Mouse (Mus musculus): ENCODE measurements around the gene Gm45717. TPM values are rescaled to one million over a fixed set of nuclear protein-coding genes. Genes with fewer than 3 reads are reported as not detected.
"Not testable (repeated sequence)": the region's sequence is repeated elsewhere in the genome, so short reads cannot be mapped to it uniquely, and the experiment has no call there.

Gm45717 gene
- not detected for total RNA-seq (2021)

DNA sequence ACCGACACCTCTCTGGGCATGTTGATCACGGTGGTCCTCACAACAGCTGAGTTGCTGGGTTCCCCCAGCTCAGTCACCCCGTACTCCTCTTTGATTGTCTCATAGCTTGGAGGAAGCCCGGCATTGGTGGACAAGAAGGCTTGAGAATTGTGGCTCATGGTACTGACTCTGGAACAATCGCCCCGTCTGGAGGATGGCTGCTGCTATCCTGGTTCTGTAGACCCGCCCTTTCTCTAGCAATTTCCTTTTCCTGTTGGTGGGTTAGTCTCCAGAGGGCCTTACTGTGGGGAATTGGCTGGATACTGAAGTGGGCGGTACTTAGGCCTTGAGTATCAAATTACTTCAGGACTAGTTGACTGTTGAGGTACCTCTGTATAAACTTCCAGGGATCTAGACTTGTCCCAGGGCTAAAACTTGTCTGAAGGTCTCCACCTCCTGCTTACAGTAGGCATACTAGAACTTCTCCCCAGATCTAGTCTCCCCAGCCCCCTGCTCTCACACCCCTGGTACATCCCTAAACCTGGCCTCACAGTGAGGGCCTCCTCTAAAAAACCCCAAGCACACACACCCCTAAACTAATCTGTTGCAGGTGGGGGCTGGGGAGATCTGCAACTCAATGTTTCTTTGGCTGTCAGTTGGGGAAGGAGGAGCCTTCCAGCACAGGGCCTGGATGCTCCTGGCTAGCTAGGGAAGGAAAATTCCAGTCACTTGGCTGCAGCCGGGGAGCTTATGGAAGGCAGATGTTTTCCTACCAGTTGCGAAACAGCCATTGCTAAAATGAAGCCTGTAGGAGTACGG is at the start of gene Gm45717, which contains the start of gene Ifitm2:
TSS of gene Gm45717 (minus strand) at position 180 of the 798 bp plus-strand sequence.
TSS of gene Ifitm2 (minus strand) at position 230 of the 798 bp plus-strand sequence.
- DNase-seq, result no peak

DNA sequence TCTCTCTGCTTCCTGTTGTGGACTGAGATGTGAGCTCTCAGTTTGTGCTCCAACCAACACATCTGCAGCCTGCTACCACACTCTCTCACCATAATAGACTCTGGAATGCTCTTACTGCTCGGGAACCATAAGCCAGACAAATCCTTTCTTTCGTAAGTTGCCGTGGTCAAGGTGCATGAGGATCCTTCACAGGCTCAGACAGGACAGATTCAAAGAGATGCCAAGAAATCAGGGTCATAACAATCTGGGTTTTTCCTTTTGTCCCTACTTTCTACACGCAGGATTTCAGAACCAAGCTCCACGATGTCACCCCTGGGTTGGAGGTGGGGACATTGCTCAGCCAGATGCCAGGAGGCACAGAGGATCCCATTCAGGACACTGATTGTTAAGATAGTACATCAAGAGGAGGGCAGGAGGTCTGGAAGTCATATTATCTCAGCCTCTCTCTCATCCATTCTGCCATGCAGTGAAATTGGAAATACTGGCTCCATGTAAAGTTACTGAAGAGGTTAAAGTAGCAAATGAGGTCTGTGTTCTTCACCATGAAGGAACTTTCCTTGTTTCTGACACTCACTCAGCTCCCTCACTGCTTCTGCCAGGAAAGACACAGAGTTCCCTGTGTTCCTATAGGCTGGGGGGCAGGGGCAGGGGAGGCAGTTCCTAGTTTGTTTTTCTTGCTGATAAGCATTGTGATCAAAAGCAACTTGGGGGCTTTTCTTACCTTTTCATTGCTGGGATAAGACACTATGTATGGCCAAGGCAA is 47.7 kb upstream of the Gm45717 start:
- DNase-seq, result no peak

DNA sequence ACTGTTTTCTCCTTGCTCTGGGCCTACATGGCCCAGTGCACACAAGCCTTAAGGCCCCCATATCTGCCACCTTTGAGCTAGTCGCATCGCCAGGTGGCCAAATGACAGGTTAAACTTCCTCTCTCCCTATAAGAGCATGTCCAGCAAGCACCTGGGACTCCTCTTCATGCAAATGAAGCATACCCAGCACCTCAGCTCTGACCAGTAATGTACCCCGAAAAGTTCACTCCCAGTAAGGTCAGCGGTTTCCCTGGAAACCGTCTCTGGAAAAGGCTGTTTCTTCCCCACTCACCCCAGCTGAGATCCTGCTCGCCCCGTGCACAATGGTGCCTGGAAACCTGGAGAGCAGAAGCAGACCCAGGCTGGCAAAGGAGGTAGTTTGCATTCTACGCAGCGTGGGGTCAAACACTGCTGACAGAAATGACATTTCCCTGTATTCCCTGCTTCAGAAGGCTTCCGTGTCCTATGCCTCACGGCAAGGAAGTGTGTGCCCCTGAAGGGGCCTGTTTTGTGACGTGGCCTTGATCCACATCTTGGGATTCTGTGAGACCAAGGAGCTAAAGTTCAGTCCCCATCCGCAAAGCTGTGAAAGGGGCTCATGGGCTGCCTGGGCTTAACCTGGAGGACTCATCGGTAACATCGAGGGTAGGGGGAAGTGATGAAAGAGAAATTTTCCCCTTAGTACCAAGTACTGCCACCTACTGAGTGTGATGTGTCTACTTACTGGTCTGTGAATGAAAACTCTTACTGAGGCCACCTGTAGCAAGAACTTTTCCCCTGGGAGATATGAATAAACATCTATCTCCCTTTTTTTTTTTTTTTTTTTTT is 45.4 kb upstream of the Gm45717 start:
- no peak for DNase-seq

DNA sequence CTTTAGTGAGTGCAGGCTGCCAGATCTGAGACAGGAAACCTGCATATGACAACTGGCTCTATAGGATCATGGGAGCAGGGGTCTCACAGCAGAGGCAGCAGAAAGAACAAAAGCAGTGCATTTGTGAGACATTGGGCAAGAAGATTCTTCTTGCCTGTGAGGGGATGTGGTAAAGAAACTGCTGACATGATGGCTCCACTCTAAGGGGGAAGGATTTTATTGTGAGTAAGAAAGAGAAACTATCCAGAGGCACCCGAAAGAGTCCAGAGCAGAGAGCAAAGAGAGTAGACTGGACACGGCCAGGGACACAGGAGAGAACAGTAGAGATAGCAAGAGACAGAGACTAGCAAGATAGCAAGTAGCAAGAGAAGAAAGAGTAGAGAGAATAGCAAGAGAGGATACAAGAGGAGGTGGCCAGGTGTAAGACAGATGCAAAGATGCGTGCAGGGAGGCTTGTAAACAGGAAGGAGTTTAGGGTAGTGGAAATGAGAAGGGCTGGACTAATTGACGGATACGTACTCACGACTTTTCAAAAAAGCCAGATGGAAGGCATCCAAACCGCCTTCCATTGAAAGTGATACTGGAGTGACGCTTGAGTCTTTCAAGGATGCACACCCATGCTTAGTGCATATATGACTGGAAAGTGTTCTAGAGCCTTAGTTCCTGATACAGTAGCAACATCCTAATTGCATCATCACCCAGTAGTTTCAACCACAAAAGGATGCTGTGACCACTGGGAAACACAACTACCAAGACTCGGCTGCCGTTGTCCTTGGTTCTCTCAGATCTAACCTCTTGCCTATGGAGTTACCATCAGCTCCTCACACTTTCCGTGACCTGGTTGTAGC is 43.3 kb upstream of the Gm45717 start:
- no peak for DNase-seq

DNA sequence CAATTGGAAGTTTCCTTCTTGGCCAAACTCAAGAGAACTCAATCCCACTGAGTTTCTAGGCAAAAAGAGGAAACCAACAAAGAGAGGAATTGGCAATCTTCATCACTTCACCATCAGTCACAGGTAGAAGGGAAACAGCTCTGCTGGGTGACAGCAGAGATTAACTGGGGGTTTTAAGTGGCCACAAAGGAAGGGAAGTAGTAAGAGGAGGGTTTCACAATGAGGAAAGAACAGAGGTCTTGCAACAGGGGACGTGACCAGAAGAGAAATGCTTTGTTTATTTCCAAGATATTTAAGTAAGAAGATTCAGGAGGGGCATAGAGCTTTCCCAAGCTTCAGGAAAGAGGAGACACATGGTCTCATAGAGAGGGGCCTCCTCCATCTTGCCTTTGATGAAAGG is 42.1 kb upstream of the Gm45717 start:
- no peak for DNase-seq

DNA sequence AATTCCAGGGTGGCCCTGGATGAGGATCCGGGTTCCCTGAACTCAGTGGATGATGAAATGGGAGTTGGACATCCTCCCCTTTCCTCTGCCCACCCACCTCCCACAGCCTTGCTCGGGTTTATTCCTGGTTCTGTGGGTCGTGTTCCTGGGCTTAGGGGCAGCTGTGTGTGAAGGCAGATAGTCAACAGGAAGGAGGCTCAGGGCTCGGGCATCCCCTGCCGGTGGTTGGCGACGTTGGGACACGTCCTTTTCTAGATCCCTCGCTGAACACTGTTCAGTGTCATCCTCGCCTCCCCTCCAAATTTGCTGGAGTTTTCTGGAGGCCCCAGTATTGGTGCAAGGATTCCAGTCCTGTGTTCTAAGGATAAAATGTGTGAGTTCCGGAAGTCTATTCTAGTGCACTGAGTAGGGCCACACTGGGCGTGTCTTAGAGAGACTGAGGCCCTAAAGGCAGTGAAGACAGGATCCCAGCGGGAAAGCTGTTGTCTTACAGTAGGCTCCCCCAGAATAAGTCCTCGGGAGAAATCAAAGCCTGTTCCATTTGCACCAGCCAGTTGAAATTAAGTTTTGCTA is 35.5 kb upstream of the Gm45717 start:
- no peak for DNase-seq

DNA sequence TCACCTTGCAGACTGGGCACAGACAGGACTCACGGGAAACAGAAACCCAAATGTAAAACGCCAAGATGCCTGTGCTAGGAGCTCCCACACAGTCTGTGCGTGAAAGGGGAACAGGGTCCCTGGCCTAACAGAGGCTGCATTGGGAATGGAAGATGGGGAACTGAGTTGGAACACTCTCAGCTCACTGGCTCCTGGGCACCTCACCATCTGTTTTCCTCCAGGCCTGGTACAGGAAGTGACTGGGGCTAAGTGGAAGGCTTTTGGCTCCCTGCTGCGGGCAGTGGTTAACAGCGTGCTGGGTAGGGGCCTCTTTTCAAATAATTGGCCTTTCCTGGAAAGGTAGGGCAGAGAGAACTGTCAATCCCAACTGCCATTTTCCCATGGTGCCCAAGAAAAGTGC is 34.9 kb upstream of the Gm45717 start:
- DNase-seq, result no peak

DNA sequence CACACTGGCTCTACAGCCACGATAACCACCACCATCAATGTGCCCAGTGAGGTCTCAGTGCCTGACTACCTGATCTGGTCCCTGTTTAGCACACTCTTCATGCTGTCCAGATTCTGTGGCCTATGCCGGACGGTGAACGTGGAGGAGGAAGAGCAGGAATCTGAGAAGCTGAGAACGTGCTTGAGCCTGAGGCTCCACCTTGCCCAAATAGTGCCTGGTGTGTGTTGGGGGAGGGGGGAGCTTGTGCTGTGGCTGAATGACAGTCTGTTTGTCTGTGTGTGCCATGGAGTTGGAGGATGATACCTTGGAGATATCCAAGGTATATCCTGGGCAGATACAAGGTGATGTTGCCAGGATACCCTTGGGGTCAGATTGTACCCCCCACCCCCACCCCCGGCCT is 34.4 kb upstream of the Gm45717 start:
- no peak for DNase-seq

DNA sequence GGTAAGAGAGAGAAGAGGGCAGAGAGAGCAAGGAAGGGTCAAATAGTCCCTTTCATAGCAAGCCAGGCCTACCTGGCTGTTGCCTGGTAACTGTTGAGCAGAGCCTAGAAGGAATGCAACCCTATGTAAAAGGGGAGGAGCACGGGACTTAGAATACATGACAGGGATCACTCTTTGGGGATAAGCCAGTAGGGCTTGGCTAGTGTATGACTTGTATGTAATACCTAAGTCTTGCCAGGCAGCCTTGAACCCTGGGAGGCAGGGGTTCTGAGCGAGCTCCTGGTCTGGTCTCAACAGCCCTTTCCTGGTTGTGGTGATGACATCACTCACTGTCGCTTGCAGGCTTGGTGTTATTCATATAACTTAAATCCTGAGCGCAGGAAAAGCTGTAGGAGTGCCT is 33.3 kb upstream of the Gm45717 start:
- no peak for DNase-seq

DNA sequence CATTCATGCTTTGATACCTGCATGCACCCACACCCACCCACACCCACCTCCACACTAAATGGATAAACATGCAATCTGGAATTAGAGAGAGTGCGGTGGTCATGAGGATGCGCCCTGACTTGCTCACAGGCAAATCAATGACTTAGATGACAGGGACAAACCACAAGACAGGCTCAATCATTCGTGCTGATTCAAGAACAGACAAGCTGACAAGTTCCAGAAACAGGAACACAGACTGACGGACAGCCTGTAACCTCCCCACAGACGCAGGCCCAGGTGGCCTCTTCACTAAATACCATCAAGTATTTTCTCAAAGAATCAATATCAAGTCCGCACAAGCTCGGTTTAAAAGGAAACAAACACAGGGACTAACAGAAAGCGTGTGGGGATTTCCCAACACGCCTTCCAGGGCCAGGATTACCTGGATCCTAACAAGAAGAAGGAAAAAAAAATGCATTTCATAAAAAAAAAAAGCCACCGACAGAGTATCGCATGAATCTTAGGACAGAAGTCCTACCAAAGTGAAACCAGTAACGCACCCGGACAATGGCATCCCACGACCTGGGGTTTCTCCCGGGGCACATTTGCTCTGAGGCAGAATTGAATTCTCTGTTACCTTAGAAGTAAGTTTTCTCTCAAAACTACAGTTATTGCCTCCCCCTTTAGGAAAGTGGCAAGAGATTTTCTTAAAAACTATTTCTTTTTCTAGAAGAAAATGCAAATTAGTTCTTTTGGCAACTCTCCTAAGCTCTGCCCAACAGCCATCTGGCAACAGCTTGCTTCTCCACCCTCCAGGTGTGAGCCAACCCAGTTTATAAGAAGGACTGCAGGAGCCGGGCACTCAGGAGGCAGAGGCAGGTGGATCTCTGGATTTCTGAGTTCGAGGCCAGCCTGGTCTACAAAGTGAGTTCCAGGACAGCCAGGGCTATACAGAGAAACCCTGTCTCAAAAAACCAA is 31.7 kb upstream of the Gm45717 start:
- DNase-seq, result no peak

DNA sequence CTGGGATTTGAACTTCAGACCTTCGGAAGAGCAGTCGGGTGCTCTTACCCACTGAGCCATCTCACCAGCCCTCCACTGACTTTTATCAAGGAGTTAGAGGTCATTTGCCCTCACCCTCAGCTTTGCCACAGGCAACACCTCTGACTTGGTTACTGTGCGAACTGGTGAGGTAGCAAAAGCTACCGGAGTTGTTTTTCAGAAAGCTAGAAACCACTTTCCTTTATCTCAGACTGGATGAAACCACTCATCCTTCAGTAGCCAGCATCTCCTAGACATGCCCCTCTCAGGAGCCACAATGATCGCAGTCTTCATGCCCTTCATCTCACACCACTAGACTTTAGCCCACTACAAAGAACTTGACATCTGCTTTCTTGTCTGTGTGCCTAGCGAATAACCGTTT is 27.2 kb upstream of the Gm45717 start:
- no peak for DNase-seq

DNA sequence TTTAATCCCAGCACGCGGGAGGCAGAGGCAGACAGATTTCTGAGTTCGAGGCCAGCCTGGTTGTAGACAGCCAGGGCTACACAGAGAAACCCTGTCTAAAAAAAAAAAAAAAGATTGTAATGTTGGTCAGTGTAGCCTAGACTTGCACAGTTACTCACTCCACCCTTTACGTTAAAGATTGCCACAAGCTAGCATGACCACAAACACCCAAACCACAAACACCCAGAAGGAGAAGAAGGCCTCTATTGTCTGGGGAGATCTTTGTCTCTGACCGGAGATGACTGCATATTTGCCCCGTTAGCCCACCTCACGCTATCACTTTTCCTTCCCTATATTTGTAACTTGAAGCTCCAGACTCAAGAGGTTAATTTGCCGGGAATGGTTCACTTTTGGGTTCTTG is 26.0 kb upstream of the Gm45717 start:
- no peak for DNase-seq

DNA sequence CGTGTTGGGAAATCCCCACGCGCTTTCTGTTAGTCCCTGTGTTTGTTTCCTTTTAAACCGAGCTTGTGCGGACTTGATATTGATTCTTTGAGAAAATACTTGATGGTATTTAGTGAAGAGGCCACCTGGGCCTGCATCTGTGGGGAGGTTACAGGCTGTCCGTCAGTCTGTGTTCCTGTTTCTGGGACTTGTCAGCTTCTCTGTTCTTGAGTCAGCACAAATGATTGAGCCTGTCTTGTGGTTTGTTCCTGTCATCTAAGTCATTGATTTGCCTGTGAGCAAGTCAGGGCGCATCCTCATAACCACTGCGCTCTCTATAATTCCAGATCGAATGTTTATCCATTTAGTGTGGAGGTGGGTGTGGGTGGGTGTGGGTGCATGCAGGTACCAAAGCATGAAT is 21.0 kb upstream of the Gm45717 start:
- DNase-seq, result not testable (repeated sequence)

DNA sequence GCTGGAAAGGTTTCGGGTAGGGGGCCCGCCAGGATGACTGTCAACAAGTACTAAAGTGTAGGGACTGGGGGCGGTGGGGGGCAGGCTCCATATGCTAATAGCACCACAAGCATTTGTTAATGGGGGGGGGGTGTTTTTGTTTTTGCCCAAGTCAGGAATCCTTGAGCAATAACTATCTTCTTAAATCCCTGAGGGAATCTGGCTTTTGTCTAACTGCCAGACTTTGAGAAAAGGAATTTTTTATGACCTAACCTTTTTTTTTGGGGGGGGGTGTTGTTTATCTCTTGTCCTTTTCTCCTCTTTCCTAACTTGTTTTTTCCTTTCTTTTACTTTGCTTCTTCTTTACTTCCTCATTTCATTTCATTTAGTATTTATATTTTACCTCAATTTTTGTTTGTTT is 19.7 kb upstream of the Gm45717 start:
- DNase-seq, result no peak

DNA sequence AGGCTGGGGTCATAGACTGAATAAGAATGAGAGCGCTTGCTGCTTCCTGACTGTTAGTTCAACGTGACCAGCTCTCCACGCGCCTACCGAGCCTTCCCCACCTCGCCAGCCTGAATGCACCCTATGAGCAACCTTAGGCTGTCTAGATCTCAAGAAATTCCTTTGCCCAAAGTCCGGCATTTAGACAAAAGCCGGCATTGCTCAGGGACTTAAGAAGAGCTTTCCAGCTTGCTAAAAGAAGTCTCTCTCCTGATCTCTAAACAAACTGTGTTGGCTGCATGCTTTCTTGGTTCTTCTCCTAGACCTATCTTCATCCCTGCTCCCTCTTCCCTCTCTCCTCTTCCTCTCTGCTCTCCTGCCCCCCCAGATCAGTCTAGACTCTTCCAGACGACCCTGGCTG is 19.2 kb upstream of the Gm45717 start:
- DNase-seq, result no peak

DNA sequence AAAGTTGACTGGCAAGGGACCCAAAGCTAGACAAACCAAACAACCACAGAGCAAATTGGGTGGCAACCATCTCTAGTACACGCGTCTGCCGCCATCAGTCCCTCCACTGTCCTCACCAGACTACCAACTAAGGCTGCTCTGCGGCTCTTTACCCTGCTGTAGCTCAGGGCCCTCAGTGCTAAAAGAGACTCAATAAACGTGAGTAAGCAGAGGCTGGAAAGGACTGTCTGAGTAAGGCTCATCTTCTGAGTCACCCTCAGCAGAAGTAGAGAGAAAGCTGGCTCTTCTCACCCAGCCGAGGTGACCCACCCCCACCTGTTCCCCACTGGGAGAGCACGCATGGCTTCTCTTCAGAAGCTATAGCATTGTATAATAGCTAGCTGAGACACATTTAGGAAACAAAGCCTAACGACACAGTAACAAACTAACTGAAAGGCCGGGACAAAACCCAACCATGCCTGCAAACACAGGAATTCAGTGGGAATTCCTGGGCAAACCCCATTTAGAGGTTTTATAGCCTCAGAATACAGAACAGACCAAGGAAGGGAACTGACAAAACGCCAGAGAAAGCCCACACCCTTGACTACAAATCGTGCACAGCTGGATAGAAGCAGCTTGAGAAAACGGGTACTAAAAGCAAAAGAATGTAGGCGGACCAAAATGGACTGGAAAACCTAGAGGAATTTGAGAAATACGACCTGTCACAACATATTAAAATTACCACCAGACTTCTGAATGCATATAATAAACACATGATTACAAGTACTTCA is 17.8 kb upstream of the Gm45717 start:
- DNase-seq, result no peak

DNA sequence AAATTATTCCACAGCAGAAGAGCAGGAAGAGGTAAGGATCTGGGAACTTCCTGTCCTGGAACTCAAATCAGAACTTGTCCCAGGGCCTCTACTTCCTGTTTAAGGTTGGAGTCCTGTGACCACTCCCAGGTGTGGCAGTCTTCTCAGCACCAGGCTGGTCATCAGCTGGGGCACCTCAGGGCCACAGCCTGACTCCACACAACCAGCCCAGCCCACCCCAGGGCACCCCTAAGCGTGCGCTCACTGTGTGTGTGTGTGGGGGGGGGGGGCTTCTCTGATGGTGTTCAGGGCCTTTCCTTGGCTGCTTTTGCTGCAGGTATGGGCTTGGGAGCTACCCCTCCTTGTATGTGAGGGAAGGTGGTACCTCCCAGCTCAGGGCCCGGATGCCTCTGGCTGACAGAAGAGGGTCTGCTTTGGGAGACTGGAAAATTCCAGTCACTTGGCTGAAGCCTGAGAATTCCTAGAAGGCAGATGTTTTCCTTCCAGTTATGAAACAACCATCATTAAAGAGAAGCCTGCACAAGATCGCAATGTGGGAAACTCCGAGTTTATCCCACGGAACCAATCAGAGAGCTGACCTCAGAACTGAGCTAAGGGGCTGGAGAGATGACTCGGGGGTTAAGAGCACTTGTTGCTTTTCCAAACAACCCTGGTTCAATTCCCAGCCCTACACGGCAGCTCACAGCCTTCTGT is 15.9 kb upstream of the Gm45717 start:
- no peak for DNase-seq

DNA sequence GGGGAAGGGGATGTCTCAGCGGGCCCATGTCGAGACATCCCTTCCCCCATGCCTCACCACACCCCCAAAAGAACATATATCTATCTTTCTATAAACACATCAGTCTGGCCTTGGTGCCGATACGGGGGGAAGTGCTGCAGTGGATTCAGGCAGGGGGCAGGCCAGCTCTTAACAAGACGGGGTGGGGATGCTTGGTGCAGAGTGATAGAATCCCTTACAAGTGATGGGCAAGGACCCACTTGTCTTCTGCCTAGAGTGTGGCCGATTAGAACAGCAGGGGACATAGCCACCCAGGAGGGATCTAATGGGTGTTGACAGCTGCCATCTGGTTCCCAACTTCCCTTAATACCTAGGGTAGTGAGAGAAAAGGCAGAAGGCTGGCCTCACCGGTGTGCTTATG is 15.2 kb upstream of the Gm45717 start:
- no peak for DNase-seq

DNA sequence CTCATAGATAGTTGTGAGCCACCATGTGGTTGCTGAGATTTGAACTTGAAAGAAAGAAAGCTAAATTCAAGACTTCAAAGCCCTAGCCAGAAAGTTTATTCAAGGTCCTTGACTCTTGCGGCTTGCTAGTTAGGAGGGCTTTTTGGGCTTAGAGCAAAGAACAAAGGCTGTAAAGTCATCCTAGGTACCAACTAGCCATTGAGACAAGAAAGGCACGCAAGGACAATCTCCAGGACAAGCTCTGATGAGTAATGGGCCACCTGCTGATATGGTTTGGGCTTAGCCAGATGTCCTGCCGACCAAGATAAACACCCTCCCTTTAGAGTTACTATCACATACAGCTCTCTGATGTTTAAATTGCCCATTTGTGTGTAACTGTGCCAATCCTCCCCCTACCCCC is 13.0 kb upstream of the Gm45717 start:
- DNase-seq, result not testable (repeated sequence)
